Mouse (Mus musculus) left cerebral cortex, adult 18-20 months (tissue): Measurements from ENCODE around the gene Pqlc2. TPM values are rescaled to one million over a fixed set of nuclear protein-coding genes. Genes with fewer than 3 reads are reported as not detected.
A peak's percentile ranks its signal among the peaks of the same experiment; 100 is the strongest.

Experiments used
- DNase-seq, 2 experiments: peaks; one replicate each; pipeline ENCODE4 v3.0.0; 2021 to 2022; ENCODE audit warnings: low spot score in 2 of 2, mixed read lengths in 1 of 2
- total RNA-seq, 2 experiments: library from RNA; stranded (reverse); gene quantifications; 2 replicates each; pipeline ENCODE4 v1.2.3; 2021

Pqlc2 gene
- total RNA-seq, 2 experiments from 2014 or later: 15.0 to 15.8 TPM

DNA sequence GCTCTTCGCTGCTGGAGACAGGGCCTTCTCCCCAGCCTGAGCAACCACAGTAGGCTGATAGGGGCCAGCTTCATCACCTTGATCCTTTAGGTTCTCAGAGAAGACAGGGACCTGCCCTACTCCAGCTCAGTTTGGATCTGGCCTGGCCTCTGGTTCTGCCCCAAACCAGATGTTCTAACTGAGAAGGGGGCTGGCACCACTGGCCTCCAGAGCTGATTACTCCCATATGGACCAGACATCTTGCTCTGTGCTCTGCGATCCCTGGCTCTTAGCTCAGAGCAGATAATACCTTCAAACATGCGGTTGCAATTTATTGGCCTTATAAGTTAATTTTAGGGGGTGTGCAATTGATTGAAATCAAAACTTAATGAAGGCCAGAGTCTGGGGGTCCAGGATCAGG, 43.2 kb downstream of the Pqlc2 start:
- no peak for DNase-seq

DNA sequence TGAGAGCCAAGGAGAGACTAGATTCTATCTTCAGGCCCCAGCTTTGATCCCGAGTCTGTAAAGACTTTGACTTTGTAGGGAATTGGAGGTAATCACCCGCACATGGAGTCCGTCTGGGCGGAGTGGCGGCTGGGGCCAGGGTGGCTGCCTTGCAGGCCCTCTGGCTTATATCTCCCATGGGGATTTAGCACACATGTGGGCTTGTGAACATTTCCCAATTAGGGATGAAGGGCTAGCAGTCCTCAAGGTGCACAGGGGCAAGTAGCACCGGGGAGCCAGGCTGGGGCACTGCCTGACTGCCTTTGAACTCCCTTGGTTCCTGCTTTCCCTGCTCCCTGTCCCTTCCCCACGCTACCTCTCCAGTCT, 44.0 kb downstream of the Pqlc2 start:
- no peak for DNase-seq

GRCm38 (mm10) chr4:139265783-139266499, 44.6 kb downstream of the Pqlc2 start:
- no peak for DNase-seq

DNA sequence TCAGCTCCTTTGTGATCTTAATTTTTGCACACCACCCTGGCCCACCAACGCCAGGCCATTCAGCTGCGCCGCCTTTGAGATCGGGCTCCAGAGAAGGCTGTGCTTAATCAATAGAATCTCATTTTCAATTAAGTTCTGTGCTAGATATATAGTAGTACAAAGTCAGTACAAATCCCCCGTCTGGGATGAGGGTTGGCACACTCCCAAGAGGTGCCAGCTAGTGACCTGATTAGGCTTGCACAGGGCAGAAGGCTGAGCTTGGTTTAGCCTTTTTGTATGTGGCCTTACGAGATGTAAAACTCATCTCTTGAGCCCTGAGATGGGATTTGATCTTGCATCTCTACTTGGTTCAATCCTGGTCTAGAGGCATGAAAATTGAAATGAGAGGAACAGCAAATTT, 47.5 kb downstream of the Pqlc2 start:
- DNase-seq: no peak

DNA sequence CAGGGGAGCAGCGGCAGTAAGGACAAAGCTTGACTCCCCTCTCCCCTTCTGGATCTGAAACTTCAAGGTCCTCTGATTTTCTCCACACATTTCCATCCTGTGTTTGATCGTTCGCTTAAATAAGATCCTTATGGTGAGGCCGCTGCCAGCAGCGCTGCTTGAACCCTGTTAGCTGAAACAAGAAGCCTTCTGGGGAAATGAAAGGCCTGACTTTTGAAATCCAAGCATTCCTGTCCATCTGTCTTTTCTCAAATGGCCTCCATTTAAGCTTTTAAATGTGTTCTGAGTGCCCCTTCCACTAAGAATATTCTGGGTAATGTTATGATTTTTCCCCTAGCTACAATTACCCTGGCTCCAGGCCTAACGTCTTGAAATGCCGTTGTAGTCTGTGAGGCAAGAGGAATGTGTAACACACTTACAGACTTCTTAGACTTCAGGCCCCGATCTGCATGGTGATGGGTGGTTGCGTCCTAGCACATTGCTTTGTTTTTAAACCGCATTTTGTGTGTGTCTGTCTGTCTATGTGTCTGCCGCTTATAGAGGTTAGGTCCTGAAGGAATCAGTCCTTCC, 51.1 kb downstream of the Pqlc2 start:
- DNase-seq: no peak

- peak in 1 of 2 experiments; percentile 32 for DNase-seq
Observed at GRCm38 (mm10) chr4:139258621-139259301, 51.7 kb downstream of the Pqlc2 start.

DNA sequence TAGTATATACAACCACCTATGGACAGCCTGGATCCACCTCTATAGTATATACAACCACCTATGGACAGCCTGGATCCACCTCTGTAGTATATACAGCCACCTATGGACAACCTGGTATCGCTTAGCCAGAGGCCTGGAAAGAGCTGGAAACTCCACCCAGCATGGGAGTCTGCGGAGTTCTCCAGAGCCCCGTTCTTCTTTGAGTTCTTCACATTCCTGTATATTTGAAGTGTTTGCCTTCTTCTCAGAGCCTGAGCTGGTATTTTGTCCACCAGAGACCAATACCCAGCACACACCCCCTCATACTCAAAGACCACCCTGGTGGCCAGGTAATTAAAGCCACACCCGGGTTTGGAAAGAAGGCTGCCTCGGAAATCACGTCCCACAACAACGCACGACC, 53.8 kb downstream of the Pqlc2 start:
- DNase-seq: no peak

- DNase-seq: no peak
Observed at GRCm38 (mm10) chr4:139256146-139256545, 54.4 kb downstream of the Pqlc2 start.

DNA sequence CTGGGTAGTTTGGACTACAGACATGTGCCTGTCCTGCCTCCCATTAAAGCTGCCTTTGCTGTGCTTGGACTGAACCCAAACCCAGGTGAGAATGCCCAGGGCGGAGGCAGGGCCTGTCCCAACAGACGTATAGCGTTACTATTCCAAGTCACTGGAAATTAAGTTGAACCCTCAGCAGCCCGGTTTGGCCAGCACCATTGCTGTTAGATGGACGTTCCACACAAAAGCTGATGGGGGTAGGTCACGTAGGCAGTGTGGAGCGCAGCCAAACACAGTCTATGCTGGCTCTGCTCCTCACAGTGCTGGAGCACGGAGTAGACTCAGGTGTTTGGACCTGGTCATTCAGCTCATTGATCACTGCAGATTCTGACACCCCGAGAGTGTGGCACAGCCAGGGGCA, 57.3 kb downstream of the Pqlc2 start:
- DNase-seq: no peak

DNA sequence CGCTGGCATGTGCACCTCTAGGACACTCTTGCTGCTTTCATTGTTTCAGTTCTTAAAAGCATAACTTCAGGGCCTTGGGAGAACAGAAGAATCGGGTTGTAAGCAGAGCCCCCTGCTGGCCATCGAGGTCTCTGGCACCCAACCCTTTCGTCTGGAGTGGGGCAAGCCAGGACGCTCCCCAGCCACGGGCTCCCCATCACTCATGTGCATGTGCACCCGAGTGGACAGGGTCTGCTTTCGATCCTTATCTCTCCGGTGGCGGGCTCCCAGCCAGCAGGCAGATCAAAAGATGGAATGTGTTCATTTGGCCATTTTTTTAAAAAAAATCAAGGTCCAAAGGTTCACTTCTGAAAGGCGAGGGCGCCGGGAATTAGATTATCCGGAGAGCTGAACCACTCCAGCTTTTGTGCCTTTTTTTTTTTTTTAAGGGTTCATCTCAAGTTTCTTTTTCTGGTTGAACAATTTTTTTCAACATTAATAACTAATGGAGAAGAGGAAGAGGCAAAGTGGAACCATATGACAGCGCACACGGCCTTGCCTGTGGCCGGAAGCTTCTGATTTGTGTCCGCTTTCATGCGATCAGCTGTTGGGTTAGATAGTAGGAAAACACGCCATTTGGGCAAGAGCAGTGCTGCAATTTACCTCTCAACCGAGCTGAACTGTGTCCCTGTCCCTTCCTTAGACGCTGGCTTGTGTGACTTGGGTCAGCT, 58.3 kb downstream of the Pqlc2 start:
- DNase-seq: peak; percentile 76 to 79

- no peak for DNase-seq
Observed at GRCm38 (mm10) chr4:139250886-139251285, 59.6 kb downstream of the Pqlc2 start.

GRCm38 (mm10) chr4:139250043-139250442, 60.5 kb downstream of the Pqlc2 start:
- DNase-seq: no peak

DNA sequence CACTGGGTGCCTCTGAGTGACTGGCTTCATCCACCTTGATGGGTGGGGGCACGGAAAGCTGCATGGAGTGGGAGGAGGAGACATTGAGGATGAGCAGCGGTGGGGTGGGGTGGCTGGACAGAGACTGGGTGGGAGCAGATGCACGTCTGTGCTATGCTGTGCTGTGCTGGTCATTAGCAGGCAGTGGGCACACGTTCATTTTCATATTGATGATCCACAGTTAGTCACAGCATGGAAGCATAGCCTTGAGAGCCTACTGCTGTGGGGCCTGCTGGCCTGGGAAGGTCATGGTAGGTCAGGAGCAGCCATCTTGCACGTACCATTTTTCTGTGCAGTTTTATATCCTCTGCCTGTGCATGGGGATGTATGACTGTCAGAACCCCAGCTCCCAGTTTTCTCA, 61.8 kb downstream of the Pqlc2 start:
- no peak for DNase-seq

GRCm38 (mm10) chr4:139247966-139248365, 62.5 kb downstream of the Pqlc2 start:
- no peak for DNase-seq

GRCm38 (mm10) chr4:139246130-139246877, 64.2 kb downstream of the Pqlc2 start:
- DNase-seq: no peak

DNA sequence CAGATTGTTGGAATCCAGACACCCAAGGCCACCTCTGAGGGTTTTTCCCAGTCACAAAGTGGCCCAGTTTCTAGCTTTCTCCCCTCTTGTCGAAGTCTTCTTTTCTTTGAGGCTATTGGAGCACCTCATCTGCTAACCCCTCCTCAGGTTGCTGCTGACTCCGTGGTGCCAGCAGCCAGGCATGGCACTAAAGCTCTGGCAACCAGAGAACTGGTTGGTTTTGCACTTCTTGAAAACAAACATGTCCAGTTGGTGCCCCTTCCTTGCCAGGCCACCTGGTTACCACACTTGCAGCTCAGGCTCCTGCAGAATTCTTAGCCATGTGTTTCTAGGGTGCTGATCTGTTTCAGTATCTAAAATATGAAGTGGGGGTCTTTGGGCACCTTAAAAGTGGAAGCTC, 65.0 kb downstream of the Pqlc2 start:
- DNase-seq: no peak

GRCm38 (mm10) chr4:139244766-139245165, 65.7 kb downstream of the Pqlc2 start:
- DNase-seq: no peak

- no peak for DNase-seq
Observed at GRCm38 (mm10) chr4:139244176-139244575, 66.3 kb downstream of the Pqlc2 start.
